Mouse (Mus musculus) intestine, postnatal 0 days (tissue): Measurements from ENCODE around the gene Nat14. TPM values are rescaled to one million over a fixed set of nuclear protein-coding genes. Genes with fewer than 3 reads are reported as not detected.

Source experiments
- ATAC-seq: fragments of 200-750 bp; cut with Nextera tagmentation; 2 replicates; pipeline ENCODE4 v1.8.0; 2017; ENCODE audit warnings: mild to moderate bottlenecking, moderate TSS enrichment, moderate library complexity
- H3K27ac ChIP-seq: fragments of 300-500 bp; sonication (generic); 2 replicates; pipeline ENCODE4 v1.5.1; 2014; ENCODE audit warnings: mild to moderate bottlenecking, low read depth, low read length, moderate library complexity
- H3K27me3 ChIP-seq: fragments of 300-500 bp; sonication (generic); replicated peaks from 2 replicates; pipeline ENCODE4 v1.6.1; 2014; ENCODE audit warnings: low read length, mixed read lengths; ENCODE audit not compliant: control insufficient read depth, insufficient read depth
- H3K36me3 ChIP-seq: fragments of 300-500 bp; sonication (generic); 2 replicates; pipeline ENCODE4 v1.6.1; 2014; ENCODE audit warnings: mild to moderate bottlenecking, moderate library complexity; ENCODE audit not compliant: control insufficient read depth, insufficient read depth
- H3K4me1 ChIP-seq: fragments of 300-500 bp; sonication (generic); replicated peaks from 2 replicates; pipeline ENCODE4 v1.6.1; 2014; ENCODE audit warnings: antibody characterized with exemption, low read length, mixed read lengths; ENCODE audit not compliant: control insufficient read depth, insufficient read depth
- H3K4me2 ChIP-seq: fragments of 300-500 bp; sonication (generic); replicated peaks from 2 replicates; pipeline ENCODE4 v1.6.1; 2014; ENCODE audit warnings: low read depth, mild to moderate bottlenecking, moderate library complexity
- H3K4me3 ChIP-seq: fragments of 300-500 bp; sonication (generic); 2 replicates; pipeline ENCODE4 v1.5.1; 2014; ENCODE audit warnings: low read depth, low read length
- H3K9ac ChIP-seq: fragments of 300-500 bp; sonication (generic); 2 replicates; pipeline ENCODE4 v1.6.1; 2014; ENCODE audit warnings: mild to moderate bottlenecking, low read depth, low read length
- H3K9me3 ChIP-seq: fragments of 300-500 bp; sonication (generic); 2 replicates; pipeline ENCODE4 v1.6.1; 2016; ENCODE audit warnings: mixed run types; ENCODE audit not compliant: control insufficient read depth
- CTCF ChIP-seq: sonication (generic); IDR thresholded peaks from 2 replicates; pipeline ENCODE4 v1.5.1; 2016; ENCODE audit warnings: low read depth, mild to moderate bottlenecking, control low read depth, antibody characterized with exemption, moderate library complexity
- WGBS: fragments of 180-500 bp; shearing (Covaris S2); extraction: QIAGEN DNeasy Blood & Tissue Kit; methylation state at CpG from one replicate; pipeline ENCODE4 v1.1.7; 2014; 5-methylcytosine and 5-hydroxymethylcytosine counted together
- polyA plus RNA-seq: library from polyadenylated mRNA; unstranded; fragments of >200 nt; fragmentation: Nextera tagmentation; extraction: Ambion mirVana; gene quantifications from 2 replicates; pipeline ENCODE4 v1.2.1, GENCODE M21; 2015

Nat14 gene
- polyA plus RNA-seq, 1 experiment from 2014 or later, result 1.9 TPM

GRCm38 (mm10) chr7:4918681-4919080 lies 3.1 kb upstream of the Nat14 start:
- peaks cover 36% of the 10 kb centered on the region for H3K36me3 ChIP-seq
- no peak overlapping the region for H3K4me2 ChIP-seq
- H3K9me3 ChIP-seq, result no peaks in the 10 kb centered on the region
- 92% methylated on average over 15 of the region's 15 CpGs for WGBS
- TF ChIP-seq CTCF, result no peak
- no peak overlapping the region for H3K4me3 ChIP-seq
- no peak overlapping the region for H3K27ac ChIP-seq
- 0 out of 2 replicates have a peak, but pooled peaks cover 6% of the 10 kb centered on the region for H3K27me3 ChIP-seq
- no peak overlapping the region for H3K9ac ChIP-seq
- ATAC-seq, result no peak
- H3K4me1 ChIP-seq, result 0 out of 2 replicates have a peak, but pooled peaks cover 8% of the 10 kb centered on the region

- 80% methylated on average over 21 of the region's 21 CpGs for WGBS
- Histone ChIP-seq H3K27ac (no peak overlapping the region), H3K9me3 (no peaks in the 10 kb centered on the region), H3K4me1 (0 out of 2 replicates have a peak, but pooled peaks cover 10% of the 10 kb centered on the region), H3K4me2 (no peak overlapping the region), H3K36me3 (peaks cover 36% of the 10 kb centered on the region), H3K9ac (no peak overlapping the region), H3K27me3 (0 out of 2 replicates have a peak, but pooled peaks cover 6% of the 10 kb centered on the region), H3K4me3 (no peak overlapping the region)
- no peak for TF ChIP-seq CTCF
- ATAC-seq, result no peak
Observed at GRCm38 (mm10) chr7:4919096-4919495, 2.7 kb upstream of the Nat14 start.

GRCm38 (mm10) chr7:4919971-4920370 lies 1.9 kb upstream of the Nat14 start:
- Histone ChIP-seq H3K27ac (no peak overlapping the region), H3K4me1 (0 out of 2 replicates have a peak, but pooled peaks cover 12% of the 10 kb centered on the region), H3K36me3 (peaks cover 36% of the 10 kb centered on the region), H3K4me2 (no peak overlapping the region), H3K27me3 (0 out of 2 replicates have a peak, but pooled peaks cover 6% of the 10 kb centered on the region), H3K4me3 (no peak overlapping the region), H3K9me3 (no peaks in the 10 kb centered on the region), H3K9ac (no peak overlapping the region)
- TF ChIP-seq CTCF, result no peak
- 91% methylated on average over 21 of the region's 21 CpGs for WGBS
- no peak for ATAC-seq

GRCm38 (mm10) chr7:4920496-4920895 lies 1.3 kb upstream of the Nat14 start:
- Histone ChIP-seq H3K4me1 (0 out of 2 replicates have a peak, but pooled peaks cover 12% of the 10 kb centered on the region), H3K27me3 (0 out of 2 replicates have a peak, but pooled peaks cover 6% of the 10 kb centered on the region), H3K4me3 (no peak overlapping the region), H3K27ac (no peak overlapping the region), H3K36me3 (peaks cover 36% of the 10 kb centered on the region), H3K9me3 (no peaks in the 10 kb centered on the region), H3K4me2 (no peak overlapping the region), H3K9ac (no peak overlapping the region)
- 90% methylated on average over 19 of the region's 19 CpGs for WGBS
- ATAC-seq, result no peak
- no peak for TF ChIP-seq CTCF

GRCm38 (mm10) chr7:4920976-4921823 lies 628 bp upstream of the Nat14 start:
- ATAC-seq, result no peak
- H3K36me3 ChIP-seq, result peaks cover 36% of the 10 kb centered on the region
- no peak overlapping the region for H3K27ac ChIP-seq
- no peak overlapping the region for H3K4me3 ChIP-seq
- 0 out of 2 replicates have a peak overlapping the region, but pooled peaks have one; percentile 17 for H3K4me2 ChIP-seq
- TF ChIP-seq CTCF, result no peak
- H3K9me3 ChIP-seq, result no peaks in the 10 kb centered on the region
- H3K27me3 ChIP-seq, result 0 out of 2 replicates have a peak, but pooled peaks cover 6% of the 10 kb centered on the region
- no peak overlapping the region for H3K9ac ChIP-seq
- WGBS, result 65% methylated on average over 23 of the region's 23 CpGs
- H3K4me1 ChIP-seq, result 0 out of 2 replicates have a peak, but pooled peaks cover 12% of the 10 kb centered on the region

- H3K4me2 ChIP-seq, result peak overlapping the region; percentile 54
- peaks cover 34% of the 10 kb centered on the region for H3K36me3 ChIP-seq
- ATAC-seq, result peak; percentile 6; the same call in 1 of the 2 replicates
- 0 out of 2 replicates have a peak, but pooled peaks cover 6% of the 10 kb centered on the region for H3K27me3 ChIP-seq
- peak overlapping the region; percentile 6; the same call in 1 of the 2 replicates for H3K4me3 ChIP-seq
- 2% methylated on average over 14 of the region's 14 CpGs for WGBS
- H3K9ac ChIP-seq, result no peak overlapping the region
- 0 out of 2 replicates have a peak, but pooled peaks cover 8% of the 10 kb centered on the region for H3K4me1 ChIP-seq
- no peaks in the 10 kb centered on the region for H3K9me3 ChIP-seq
- no peak for TF ChIP-seq CTCF
- H3K27ac ChIP-seq, result no peak overlapping the region
Observed at GRCm38 (mm10) chr7:4922508-4922907, 680 bp downstream of the Nat14 start.
